Mouse (Mus musculus) cerebellum, adult 2 months (tissue): ENCODE measurements at regions not wholly inside any gene's neighbourhood (a gene's known extent, or its start where the extent isn't known, plus 50 kb on each side); places are given as distances from the start of the nearest gene placed in this dataset.

Source experiments
- CTCF ChIP-seq: fragments of 200-500 bp; IDR thresholded peaks from 2 replicates; pipeline ENCODE4 v1.5.1; 2011; ENCODE audit warnings: low read depth, mild to moderate bottlenecking, control low read depth, low read length, moderate library complexity, borderline replicate concordance; ENCODE audit not compliant: insufficient read depth
- POLR2A ChIP-seq: fragments of 200-500 bp; IDR thresholded peaks from 2 replicates; pipeline ENCODE4 v1.6.1; 2011; ENCODE audit warnings: low read length, control low read depth, borderline replicate concordance; ENCODE audit not compliant: insufficient read depth

DNA sequence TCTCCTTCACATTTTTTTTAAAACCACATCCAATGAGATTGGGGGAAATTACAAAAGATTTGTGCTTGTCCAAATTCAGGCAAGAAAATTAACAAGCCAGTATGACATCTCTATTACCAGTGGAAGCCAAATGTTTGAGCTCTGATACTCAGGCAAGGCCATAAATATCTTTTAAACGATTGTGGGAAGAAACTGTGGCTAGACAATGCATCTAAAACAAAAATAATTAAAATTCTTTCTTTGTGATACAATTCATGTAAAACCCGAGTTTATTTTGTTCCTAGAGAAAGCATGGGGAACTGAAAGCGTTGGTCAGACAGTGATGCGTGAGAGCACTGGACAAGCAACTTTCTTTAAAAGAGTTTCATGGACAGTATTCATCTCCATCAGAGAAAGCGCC is 223.2 kb upstream of the Nr2f2 start:
- TF ChIP-seq CTCF = no peak
- TF ChIP-seq POLR2A = no peak
